Mouse (Mus musculus) CH12.LX (cell line): Measurements from ENCODE around the gene Tmem178b.

Experiments
- CTCF ChIP-seq, 2 experiments: IDR thresholded peaks in 1 of 2; conservative IDR thresholded peaks in 1 of 2; 2 replicates each; pipeline ENCODE4 v1.5.1; 2011 to 2012; ENCODE audit warnings: low read depth in 2 of 2, low read length in 2 of 2, improper control_type of control experiment in 1 of 2, inconsistent platforms in 1 of 2, mild to moderate bottlenecking in 1 of 2, moderate library complexity in 1 of 2
- EP300 ChIP-seq: IDR thresholded peaks from 2 replicates; pipeline ENCODE4 v1.6.1; 2011; ENCODE audit warnings: low read length, improper control_type of control experiment
- IRF4 ChIP-seq: IDR thresholded peaks from 2 replicates; pipeline ENCODE4 v1.6.1; 2014; ENCODE audit warnings: low read depth, mild to moderate bottlenecking, inconsistent platforms, low read length, improper control_type of control experiment
- POLR2A ChIP-seq: IDR thresholded peaks from 2 replicates; pipeline ENCODE4 v1.6.1; 2011; ENCODE audit warnings: low read depth, mild to moderate bottlenecking, improper control_type of control experiment, low read length
- POLR2AphosphoS2 ChIP-seq: IDR thresholded peaks from 2 replicates; pipeline ENCODE4 v1.6.1; 2011; ENCODE audit warnings: low read depth, low read length, improper control_type of control experiment
- ZC3H11A ChIP-seq: IDR thresholded peaks from 2 replicates; pipeline ENCODE4 v1.6.1; 2012; ENCODE audit warnings: low read depth, mild to moderate bottlenecking, inconsistent platforms, low read length, improper control_type of control experiment
- ZNF384 ChIP-seq: IDR thresholded peaks from 2 replicates; pipeline ENCODE4 v1.6.1; 2012; ENCODE audit warnings: low read depth, low read length, improper control_type of control experiment, inconsistent platforms

GRCm38 (mm10) chr6:40033935-40034334 is 160.9 kb downstream of the Tmem178b start:
- no peak for TF ChIP-seq CTCF (conservative IDR thresholded peaks at IDR 0.05 in 1 of 2, IDR thresholded peaks at IDR 0.05 in 1 of 2; ENCODE audit: low read depth in 2 of 2, low read length in 2 of 2)
- TF ChIP-seq EP300, result no peak
- no peak for TF ChIP-seq ZNF384
- no peak for TF ChIP-seq ZC3H11A
- no peak for TF ChIP-seq POLR2A
- no peak for TF ChIP-seq IRF4
- TF ChIP-seq POLR2AphosphoS2, result no peak
